Mouse (Mus musculus) limb, embryonic 14.5 days (tissue): Measurements from ENCODE around the gene Il18rap. TPM values are rescaled to one million over a fixed set of nuclear protein-coding genes. Genes with fewer than 3 reads are reported as not detected.

Experiments used
- ATAC-seq: fragments of 200-750 bp; cut with Nextera tagmentation; 2 replicates; pipeline ENCODE4 v1.8.0; 2017; ENCODE audit warnings: low read depth, moderate number of reproducible peaks, moderate TSS enrichment; ENCODE audit not compliant: low FRiP score
- DNase-seq: peaks from one replicate; pipeline ENCODE4 v3.0.0-alpha.2; 2015; ENCODE audit warnings: low spot score
- H3K27ac ChIP-seq: fragments of 300-500 bp; sonication (generic); replicated peaks from 2 replicates; pipeline ENCODE4 v1.5.1; 2014; ENCODE audit warnings: low read depth, mild to moderate bottlenecking, low read length, moderate library complexity, mixed read lengths
- H3K27me3 ChIP-seq: fragments of 300-500 bp; sonication (generic); 2 replicates; pipeline ENCODE4 v1.6.1; 2014; ENCODE audit warnings: low read length, mixed read lengths; ENCODE audit not compliant: control insufficient read depth, insufficient read depth
- H3K36me3 ChIP-seq: fragments of 300-500 bp; sonication (generic); 2 replicates; pipeline ENCODE4 v1.6.1; 2014; ENCODE audit warnings: mild to moderate bottlenecking, low read length, moderate library complexity, mixed read lengths; ENCODE audit not compliant: control insufficient read depth, insufficient read depth
- H3K4me1 ChIP-seq: fragments of 300-500 bp; sonication (generic); 2 replicates; pipeline ENCODE4 v1.6.1; 2014; ENCODE audit warnings: antibody characterized with exemption, low read length, mixed read lengths; ENCODE audit not compliant: control insufficient read depth, insufficient read depth
- H3K4me2 ChIP-seq: fragments of 300-500 bp; sonication (generic); replicated peaks from 2 replicates; pipeline ENCODE4 v1.6.1; 2014; ENCODE audit warnings: low read depth, mild to moderate bottlenecking, low read length, moderate library complexity; ENCODE audit not compliant: severe bottlenecking
- H3K4me3 ChIP-seq: fragments of 300-500 bp; sonication (generic); replicated peaks from 2 replicates; pipeline ENCODE4 v1.5.1; 2014; ENCODE audit warnings: low read length
- H3K9ac ChIP-seq: fragments of 300-500 bp; sonication (generic); 2 replicates; pipeline ENCODE4 v1.6.1; 2014; ENCODE audit warnings: mild to moderate bottlenecking, low read depth, low read length, moderate library complexity; ENCODE audit not compliant: severe bottlenecking
- H3K9me3 ChIP-seq: fragments of 300-500 bp; sonication (generic); 2 replicates; pipeline ENCODE4 v1.6.1; 2016; ENCODE audit warnings: low read length; ENCODE audit not compliant: control insufficient read depth
- POLR2A ChIP-seq: fragments of 200-500 bp; IDR thresholded peaks from 2 replicates; pipeline ENCODE4 v1.8.0; 2012; ENCODE audit warnings: inconsistent platforms, mild to moderate bottlenecking, moderate library complexity, borderline replicate concordance; ENCODE audit not compliant: insufficient read depth, insufficient read length; ENCODE audit errors: extremely low read depth
- WGBS: fragments of 180-500 bp; shearing (Covaris S2); extraction: QIAGEN DNeasy Blood & Tissue Kit; methylation state at CpG from one replicate; pipeline ENCODE4 v1.1.7; 2014; 5-methylcytosine and 5-hydroxymethylcytosine counted together
- polyA plus RNA-seq, 2 experiments: library from polyadenylated mRNA; depleted of rRNA in 1 of 2; stranded (reverse) in 1 of 2; unstranded in 1 of 2; fragments of >200 nt; fragmentation: Nextera tagmentation in 1 of 2; extraction: Ambion mirVana in 1 of 2; gene quantifications; 2 replicates each; pipeline versions ENCODE4 v1.2.1 to v1.2.3; 2012 to 2014

The Il18rap gene
- polyA plus RNA-seq, 2 experiments: 0.18 TPM

DNA sequence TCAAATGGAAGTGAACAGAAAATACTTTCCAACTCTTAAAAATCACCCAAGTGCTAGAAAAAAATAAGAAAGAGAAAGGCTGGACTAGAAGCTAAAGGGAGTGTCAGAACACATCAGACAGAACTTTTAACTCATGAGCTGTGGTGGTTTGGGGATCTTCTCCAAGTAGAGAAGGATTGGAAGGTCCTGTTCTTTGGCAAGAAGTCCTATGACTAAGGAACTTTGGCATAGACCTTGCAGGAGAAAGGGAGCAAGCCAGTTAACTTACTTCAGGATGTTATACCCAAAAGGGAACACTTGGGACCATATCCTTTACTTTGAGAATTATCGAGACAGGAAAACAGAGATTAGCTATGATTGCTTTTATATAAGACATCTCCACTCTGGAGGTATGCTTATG is 42.8 kb upstream of the Il18rap start:
- H3K4me2 ChIP-seq: no peak overlapping the region
- 97% methylated on average over 1 of the region's 1 CpGs for WGBS
- TF ChIP-seq POLR2A: no peak
- no peak overlapping the region for H3K4me3 ChIP-seq
- ATAC-seq: no peak
- no peaks in the 10 kb centered on the region for H3K4me1 ChIP-seq
- H3K27ac ChIP-seq: no peak overlapping the region
- no peak overlapping the region for H3K9ac ChIP-seq
- no peaks in the 10 kb centered on the region for H3K27me3 ChIP-seq
- H3K9me3 ChIP-seq: no peaks in the 10 kb centered on the region
- DNase-seq: no peak
- no peaks in the 10 kb centered on the region for H3K36me3 ChIP-seq

DNA sequence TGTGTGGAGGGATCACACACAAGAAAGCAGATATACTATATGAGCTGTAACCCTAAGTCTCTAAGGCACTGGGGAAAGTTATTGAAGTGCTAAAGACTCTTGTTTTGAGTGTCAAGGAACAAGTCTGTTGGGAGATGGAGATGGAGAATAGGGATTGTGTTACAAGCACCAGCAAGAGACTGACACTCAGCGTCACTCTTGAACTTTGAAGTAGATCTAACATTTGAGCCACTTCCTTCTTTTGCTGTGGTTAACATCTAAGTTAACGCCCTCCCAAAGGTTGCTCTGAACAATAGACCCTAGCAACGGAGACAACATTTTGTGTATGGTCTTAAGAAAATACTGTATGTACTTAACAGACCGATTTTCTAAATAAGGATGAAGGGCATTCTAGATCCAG is 41.5 kb upstream of the Il18rap start:
- Histone ChIP-seq H3K4me2 (no peak overlapping the region), H3K9me3 (no peaks in the 10 kb centered on the region), H3K27me3 (no peaks in the 10 kb centered on the region), H3K27ac (no peak overlapping the region), H3K36me3 (no peaks in the 10 kb centered on the region), H3K9ac (no peak overlapping the region), H3K4me1 (no peaks in the 10 kb centered on the region), H3K4me3 (no peak overlapping the region)
- DNase-seq (no peak), ATAC-seq (no peak)
- TF ChIP-seq POLR2A: no peak
- 78% methylated on average over 4 of the region's 4 CpGs for whole genome bisulfite sequencing

GRCm38 (mm10) chr1:40474336-40474735 is 40.8 kb upstream of the Il18rap start:
- H3K27me3 ChIP-seq: no peaks in the 10 kb centered on the region
- H3K4me1 ChIP-seq: no peaks in the 10 kb centered on the region
- DNase-seq (no peak), ATAC-seq (no peak)
- no peaks in the 10 kb centered on the region for H3K9me3 ChIP-seq
- no peak overlapping the region for H3K9ac ChIP-seq
- H3K4me3 ChIP-seq: no peak overlapping the region
- H3K4me2 ChIP-seq: no peak overlapping the region
- no peak overlapping the region for H3K27ac ChIP-seq
- 93% methylated on average over 5 of the region's 5 CpGs for WGBS
- H3K36me3 ChIP-seq: no peaks in the 10 kb centered on the region
- TF ChIP-seq POLR2A: no peak

GRCm38 (mm10) chr1:40475697-40476096 is 39.5 kb upstream of the Il18rap start:
- ATAC-seq: no peak
- no peak overlapping the region for H3K4me2 ChIP-seq

DNA sequence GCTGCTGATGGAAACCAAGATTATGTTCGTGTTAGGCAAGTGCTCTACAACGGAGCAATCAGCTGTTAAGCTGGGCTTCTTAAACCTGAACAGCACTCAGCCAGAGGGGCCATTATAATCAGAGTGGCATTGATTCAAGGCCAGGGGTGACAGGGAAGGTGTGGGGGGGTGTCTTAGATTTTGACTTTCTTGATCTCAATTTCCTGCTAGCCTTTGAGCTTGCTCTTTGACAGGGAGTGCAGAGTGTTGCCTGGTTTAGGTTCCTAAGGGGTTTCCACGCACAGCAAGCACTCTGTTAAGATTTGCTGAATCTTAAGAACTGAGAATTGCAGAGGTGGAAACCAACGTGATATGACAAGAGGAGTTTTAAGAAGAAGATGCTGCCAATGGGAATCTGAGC is 38.4 kb upstream of the Il18rap start:
- Histone ChIP-seq H3K36me3 (no peaks in the 10 kb centered on the region), H3K27me3 (no peaks in the 10 kb centered on the region), H3K9ac (no peak overlapping the region), H3K27ac (no peak overlapping the region), H3K4me2 (no peak overlapping the region), H3K4me1 (no peaks in the 10 kb centered on the region), H3K9me3 (no peaks in the 10 kb centered on the region), H3K4me3 (no peak overlapping the region)
- ATAC-seq: no peak
- whole genome bisulfite sequencing: 67% methylated on average over 4 of the region's 4 CpGs
- no peak for TF ChIP-seq POLR2A
- no peak for DNase-seq

More at GRCm38 (mm10) chr1:40475697-40476096, 39.5 kb upstream of the Il18rap start:
- Histone ChIP-seq H3K9ac (no peak overlapping the region), H3K27me3 (no peaks in the 10 kb centered on the region), H3K9me3 (no peaks in the 10 kb centered on the region), H3K27ac (no peak overlapping the region), H3K36me3 (no peaks in the 10 kb centered on the region), H3K4me1 (no peaks in the 10 kb centered on the region), H3K4me3 (no peak overlapping the region)
- no peak for DNase-seq
- no peak for TF ChIP-seq POLR2A
- WGBS: 67% methylated on average over 3 of the region's 3 CpGs

DNA sequence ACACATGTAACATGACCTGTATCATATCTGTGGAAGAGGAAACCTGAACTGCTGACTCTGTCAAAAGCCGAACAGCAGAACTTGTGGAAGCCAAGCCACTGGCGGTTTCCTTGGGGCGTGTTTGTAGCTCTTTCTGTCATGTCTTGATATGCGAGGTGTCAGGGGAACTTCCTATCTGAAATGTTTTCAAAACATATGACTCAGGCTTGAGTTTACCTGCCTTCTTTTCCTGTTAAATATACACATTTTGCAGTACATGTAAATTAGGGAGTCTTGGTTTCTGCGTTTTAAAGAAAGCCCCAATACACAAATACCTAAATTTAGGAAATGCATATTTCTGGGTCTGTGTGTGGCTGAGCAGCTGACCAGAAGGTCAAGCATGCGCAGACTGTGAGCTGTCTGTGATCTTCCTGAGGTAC is 35.6 kb upstream of the Il18rap start:
- H3K27ac ChIP-seq: no peak overlapping the region
- H3K27me3 ChIP-seq: no peaks in the 10 kb centered on the region
- H3K9ac ChIP-seq: no peak overlapping the region
- no peak overlapping the region for H3K4me2 ChIP-seq
- ATAC-seq (no peak), DNase-seq (no peak)
- no peaks in the 10 kb centered on the region for H3K4me1 ChIP-seq
- no peaks in the 10 kb centered on the region for H3K36me3 ChIP-seq
- no peak for TF ChIP-seq POLR2A
- 74% methylated on average over 6 of the region's 6 CpGs for WGBS
- no peak overlapping the region for H3K4me3 ChIP-seq
- no peaks in the 10 kb centered on the region for H3K9me3 ChIP-seq
